Mouse (Mus musculus): ENCODE measurements around the gene Hand2.

Gene Hand2

DNA sequence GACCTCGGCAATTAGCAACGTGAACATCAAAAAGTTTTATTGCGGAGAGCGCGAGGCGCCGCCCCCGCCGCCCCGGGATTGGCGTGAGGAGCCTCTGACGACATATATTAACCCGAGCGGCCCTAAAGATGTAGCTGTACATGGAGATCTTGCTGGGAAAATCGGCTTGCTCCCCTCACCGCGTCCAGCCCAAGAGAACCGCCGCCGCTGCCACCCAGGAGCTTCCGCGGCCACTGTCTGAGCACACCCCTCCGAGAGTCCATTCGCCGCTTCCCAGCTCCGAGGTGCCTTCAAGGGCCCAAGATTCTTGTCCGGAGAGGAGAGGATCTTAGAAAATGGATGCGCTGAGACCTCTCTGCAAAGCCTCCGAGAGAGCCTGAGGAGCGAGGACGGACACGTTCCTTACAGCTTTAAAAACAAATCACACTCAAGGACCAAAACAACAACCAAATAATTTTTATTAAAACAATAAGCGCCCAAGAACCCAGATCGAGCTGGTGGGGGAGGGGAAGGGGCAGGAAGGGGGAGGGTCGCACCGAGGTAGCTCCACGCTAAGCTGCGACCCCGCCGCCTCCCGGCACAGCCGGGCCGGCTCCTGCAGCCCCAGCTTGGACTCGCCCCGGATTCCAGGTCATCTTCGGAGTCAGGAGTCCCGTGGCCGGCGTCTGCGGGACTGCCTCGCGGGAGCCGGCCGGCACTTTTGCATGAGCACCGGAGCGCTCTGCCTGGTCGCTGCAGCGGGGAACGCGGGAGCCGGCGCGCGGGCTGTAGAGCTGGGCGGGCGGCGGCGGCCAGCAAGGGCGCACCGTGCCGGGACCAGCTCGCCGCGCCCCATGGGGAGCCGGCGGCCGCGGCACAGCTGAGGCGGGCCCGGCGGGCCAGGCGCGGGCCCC lies at the start of gene Hand2:
Gene Hand2 (plus strand): TSS at position 133 of the 893 bp plus-strand sequence.
- DNase-seq = no peak

DNA sequence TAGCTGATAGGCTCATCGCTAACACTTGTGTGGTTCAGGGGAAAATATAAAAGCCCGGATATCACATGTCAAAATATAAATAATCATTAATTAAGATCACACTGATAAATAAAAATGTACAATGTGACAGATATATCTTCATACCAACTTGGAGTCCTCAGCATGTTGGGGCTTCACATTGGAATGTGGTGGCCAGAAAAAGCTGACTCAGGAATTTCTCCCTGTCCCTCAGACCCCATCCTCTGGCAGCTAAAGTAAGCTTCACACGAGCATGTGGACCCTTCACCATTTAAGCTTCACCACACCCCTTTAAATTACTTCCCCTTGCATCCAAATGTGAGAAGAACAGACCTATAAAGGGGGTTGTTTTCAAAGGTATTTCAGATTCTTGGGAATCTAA lies 47.7 kb upstream of the Hand2 start:
- DNase-seq = no peak

DNA sequence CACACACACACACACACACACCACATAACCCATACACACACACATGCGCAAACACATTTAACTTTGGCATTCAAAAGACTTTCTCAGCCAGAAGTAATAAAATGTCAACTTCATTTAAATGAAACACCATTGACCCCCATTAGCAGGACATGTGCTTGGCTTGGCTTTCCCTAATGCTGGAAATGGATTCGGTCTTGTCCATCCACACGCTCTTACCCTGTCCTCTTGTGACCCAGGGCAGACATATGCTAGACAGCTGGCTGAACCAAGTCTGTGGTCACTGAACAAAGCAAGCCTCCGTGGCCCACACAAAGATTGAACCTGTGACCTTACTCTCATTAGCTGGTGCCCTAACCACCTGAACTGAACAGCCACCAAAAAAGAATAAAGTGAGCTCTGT lies 27.3 kb upstream of the Hand2 start:
- no peak for DNase-seq

GRCm38 (mm10) chr8:57303513-57303912 lies 17.3 kb upstream of the Hand2 start:
- no peak for DNase-seq

- no peak for DNase-seq
Observed at GRCm38 (mm10) chr8:57304944-57305343, 15.8 kb upstream of the Hand2 start.

DNA sequence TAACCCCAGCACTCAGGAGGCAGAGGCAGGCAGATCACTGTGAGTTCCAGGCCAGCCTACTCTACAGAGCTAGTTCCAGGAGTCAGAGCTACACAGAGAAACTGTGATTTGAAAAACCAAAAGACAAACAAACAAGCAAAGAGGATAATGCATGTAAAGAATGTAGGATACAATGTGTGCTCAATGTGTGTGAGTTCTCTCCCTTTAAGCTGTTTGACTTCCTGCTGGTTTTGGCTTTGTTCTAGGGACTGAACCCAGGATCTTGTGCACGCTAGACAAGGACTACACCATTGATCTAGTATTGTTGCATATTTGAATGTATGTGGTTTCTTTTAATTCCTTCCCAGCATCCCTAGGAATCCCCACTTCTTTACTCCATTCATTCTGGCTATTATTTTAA lies 14.3 kb upstream of the Hand2 start:
- DNase-seq = no peak

DNA sequence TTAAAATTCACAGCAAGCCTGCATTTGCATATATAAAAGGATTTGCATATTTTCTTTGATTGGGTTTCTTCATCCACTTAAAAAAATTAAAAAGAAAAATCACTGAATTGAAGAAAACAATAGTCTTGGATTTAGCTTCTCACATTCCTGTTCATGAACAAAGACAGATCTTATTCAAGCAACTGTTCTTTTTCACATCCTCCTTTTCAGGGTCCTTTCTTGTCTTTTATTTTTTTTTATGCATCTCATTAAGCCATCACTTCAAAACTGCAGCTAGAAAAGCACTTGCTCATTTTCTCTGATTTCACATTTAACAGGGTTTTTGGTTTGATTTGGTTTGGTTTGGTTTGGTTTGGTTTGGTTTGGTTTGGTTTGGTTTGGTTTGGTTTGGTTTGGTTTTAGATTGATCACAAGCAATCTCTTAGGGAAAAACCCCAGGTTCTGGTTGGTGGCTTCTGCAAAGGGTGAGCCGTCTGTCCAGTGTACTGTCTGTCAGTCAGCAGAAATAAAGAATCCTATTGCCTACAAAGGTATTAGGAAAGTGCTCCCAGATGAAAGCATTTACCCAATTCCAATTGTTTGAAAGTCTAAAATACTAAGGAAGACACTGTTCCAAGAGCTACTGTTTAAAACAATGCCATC lies 10.8 kb upstream of the Hand2 start:
- no peak for DNase-seq

DNA sequence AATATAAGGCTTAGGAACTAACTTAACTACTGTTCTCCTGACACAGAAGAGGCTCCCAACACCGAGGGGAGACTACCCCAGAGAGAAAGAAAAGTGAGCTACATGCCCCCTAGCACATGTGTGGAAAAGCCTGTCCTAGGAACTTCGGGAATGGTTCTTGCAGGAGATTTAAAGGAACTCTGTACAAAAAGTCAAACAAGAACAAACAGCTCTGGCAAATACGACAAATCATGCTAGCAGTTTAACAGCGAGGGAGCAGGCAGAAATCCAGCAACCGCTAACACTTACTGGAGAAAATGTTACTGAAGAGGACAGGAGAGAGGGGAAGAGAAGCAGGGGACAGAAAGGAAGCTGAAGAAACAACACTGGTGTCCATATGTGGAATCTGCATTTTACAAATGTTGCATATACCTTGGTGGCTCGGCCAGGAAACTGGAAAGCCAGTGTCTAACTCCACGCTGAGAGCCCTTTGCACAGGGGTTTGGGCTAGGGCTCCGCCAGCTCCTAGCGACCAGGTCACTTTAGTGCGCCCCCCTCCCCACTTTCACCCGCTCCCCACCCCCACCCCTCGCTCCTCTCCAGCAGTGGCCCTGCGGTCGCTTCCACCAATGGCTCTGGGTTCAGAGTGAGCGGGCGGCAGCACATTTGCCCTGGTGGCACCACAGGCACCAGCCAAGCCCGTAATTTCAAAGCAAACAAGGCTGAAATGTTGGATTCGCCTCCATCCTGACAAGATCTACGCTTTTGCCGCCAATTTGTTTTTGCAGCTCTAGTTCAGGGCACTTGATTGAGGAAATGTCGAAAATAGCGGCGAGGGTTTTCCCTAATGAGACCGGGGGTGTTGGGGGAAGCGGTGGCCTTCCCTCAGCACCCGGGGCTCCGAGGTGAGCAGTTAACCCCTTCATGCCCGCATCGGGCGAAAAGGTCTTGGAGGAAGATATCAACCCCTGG lies 8.5 kb upstream of the Hand2 start:
- no peak for DNase-seq

DNA sequence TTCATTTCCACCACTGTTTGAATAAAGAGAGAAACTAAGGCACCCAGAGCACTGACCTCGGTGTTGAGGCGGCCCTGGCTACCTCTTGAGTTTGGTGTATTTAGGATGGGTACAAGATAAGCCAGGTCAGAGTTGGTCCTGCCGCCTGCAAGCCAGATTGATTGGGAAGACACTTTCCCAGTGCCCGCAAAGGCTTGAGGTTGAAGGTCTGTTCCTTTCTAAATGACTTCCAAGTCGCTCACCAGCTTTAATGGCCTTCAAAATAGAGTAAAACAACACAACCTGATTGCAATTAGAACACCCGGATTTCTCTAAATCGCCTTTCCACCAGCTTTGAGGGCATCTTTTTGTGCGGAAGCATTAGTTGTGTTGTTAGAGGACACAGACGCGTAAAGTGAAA lies 7.2 kb upstream of the Hand2 start:
- DNase-seq = no peak

DNA sequence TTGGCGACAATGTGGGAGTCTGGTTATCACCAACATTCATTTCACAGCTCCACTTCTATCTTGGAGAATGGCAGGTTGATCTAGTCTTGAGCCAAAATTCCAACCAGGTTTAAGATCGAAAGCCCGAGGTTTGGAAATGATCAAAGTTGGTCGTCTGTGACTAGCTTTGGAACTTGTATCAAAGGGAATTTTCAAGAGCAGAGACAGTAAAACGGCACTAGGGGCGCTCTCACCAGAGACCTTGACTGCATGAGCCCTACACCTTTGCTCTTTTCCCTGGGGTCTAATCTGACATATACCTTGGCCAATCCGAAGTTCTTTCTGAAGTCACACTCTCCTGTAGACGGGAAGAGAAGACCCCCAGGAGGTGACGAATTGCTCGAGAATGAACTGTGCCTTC lies 6.6 kb upstream of the Hand2 start:
- no peak for DNase-seq

DNA sequence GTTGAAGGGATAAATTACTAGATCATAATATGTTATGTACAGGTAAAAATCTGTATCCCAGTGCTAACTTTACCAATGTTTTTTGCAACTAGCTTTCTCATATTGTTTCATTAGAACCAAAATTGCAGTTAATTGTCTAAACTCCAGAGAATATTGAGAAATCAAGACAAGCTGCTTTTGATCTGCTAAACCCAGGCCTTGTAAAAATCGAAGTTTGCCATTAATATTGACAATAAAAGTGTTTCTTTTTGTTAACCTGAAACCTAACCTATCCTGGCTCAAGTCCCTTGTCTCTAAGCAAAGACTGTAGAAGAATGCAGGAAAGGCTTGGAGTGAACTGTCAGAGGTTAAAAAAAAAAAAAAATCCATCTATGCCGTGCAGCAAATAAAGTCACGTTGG lies 5.3 kb upstream of the Hand2 start:
- DNase-seq = no peak

- no peak for DNase-seq
Observed at GRCm38 (mm10) chr8:57317107-57317506, 3.7 kb upstream of the Hand2 start.

DNA sequence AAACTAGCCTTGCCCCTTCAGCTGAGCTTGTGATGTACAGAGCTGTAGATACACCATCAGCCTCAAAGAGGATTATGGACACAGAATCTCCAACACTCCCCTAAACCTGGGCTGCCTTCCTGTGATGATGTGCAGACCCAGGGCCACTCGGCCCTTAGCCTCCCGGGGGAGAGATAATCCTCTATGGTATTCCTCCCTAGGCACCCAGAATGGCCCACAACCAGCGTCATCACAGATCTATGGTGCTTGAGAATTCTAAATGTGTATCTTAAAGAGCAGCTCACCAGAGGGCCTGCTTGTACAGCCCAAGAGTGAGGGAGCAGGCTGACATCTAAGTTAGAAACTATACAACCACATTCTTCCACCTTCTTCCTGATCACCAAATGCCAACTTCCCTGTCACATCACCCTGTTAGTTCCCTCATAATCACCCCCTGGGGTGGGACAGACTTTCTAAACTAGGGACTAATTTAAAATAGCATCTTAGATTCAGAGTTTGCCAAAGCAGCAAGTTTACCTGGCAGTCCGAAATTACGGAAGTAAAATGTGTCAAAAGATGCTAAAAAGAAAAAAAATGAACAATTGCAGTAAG lies 2.8 kb upstream of the Hand2 start:
- DNase-seq = no peak

DNA sequence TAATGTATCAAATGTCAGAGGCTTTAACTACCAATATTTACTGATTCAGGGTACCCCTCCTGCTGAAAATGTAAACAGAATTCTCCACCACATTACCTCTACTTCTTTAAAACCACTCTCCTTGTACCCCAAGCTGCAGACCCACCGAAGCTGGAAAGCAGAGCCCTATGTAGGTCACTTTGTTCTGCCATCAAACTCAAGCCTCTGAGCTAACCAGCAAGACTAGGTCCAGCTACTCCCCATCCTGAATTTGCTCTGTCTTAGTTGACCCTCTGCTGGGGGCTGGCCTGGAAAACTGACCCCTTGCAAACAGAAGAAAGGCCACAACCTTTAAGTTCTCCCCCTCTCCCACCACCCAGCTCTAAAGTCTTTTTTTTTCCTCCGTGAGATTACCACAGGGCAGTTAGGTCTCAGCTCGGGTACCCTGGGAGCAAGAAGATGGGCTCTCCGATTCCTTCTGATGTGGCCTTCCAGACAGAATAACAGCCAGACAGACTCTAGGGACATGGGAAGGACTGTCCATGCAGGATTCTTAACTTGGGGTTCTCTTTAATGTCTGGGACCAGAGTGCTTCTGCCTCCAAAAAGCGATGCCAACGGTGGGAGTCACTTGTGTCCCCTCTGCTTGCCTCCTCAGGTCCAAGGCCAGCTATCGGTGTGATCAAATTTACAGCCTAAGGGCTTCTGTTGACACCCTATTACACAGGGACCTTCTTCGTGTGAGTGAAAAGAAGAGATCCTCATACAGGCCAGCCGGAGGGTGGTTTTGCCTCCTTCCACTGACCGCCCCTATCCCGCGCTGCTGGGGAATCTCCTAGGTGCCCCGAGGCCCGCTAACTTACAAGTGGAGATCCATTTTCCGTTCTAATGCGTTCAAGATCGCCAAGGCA lies 1.4 kb upstream of the Hand2 start:
- no peak for DNase-seq

GRCm38 (mm10) chr8:57319981-57320585 lies 700 bp upstream of the Hand2 start:
- no peak for DNase-seq

- no peak for DNase-seq
Observed at GRCm38 (mm10) chr8:57321898-57322895, 1.4 kb downstream of the Hand2 start.

GRCm38 (mm10) chr8:57322961-57323941 lies 2.5 kb downstream of the Hand2 start:
- DNase-seq = no peak

- DNase-seq = no peak
Observed at GRCm38 (mm10) chr8:57324091-57324490, 3.3 kb downstream of the Hand2 start.

GRCm38 (mm10) chr8:57324671-57325070 lies 3.9 kb downstream of the Hand2 start:
- no peak for DNase-seq

Measured in lung, postnatal 36 days (tissue).